Mouse (Mus musculus) hindbrain, embryonic 13.5 days (tissue): ENCODE results near the gene Med23. TPM values are rescaled to one million over a fixed set of nuclear protein-coding genes. Genes with fewer than 3 reads are reported as not detected.

ENCODE experiments used
- ATAC-seq: fragments of 200-750 bp; cut with Nextera tagmentation; 2 replicates; pipeline ENCODE4 v1.8.0; 2017; ENCODE audit warnings: moderate TSS enrichment; ENCODE audit not compliant: low FRiP score
- H3K27ac ChIP-seq: fragments of 300-500 bp; sonication (generic); 2 replicates; pipeline ENCODE4 v1.5.1; 2015; ENCODE audit warnings: inconsistent platforms, mild to moderate bottlenecking, moderate library complexity
- H3K27me3 ChIP-seq: fragments of 300-500 bp; sonication (generic); 2 replicates; pipeline ENCODE4 v1.6.1; 2015; ENCODE audit warnings: mild to moderate bottlenecking, inconsistent platforms
- H3K36me3 ChIP-seq: fragments of 300-500 bp; sonication (generic); 2 replicates; pipeline ENCODE4 v1.6.1; 2015; ENCODE audit warnings: mild to moderate bottlenecking, inconsistent platforms
- H3K4me1 ChIP-seq: fragments of 300-500 bp; sonication (generic); replicated peaks from 2 replicates; pipeline ENCODE4 v1.6.1; 2015; ENCODE audit warnings: inconsistent platforms
- H3K4me2 ChIP-seq: fragments of 300-500 bp; sonication (generic); 2 replicates; pipeline ENCODE4 v1.6.1; 2015; ENCODE audit warnings: inconsistent platforms, mild to moderate bottlenecking, moderate library complexity
- H3K4me3 ChIP-seq: fragments of 300-500 bp; sonication (generic); 2 replicates; pipeline ENCODE4 v1.5.1; 2015; ENCODE audit warnings: mild to moderate bottlenecking, inconsistent platforms
- H3K9ac ChIP-seq: fragments of 300-500 bp; sonication (generic); 2 replicates; pipeline ENCODE4 v1.6.1; 2015; ENCODE audit warnings: mild to moderate bottlenecking, inconsistent platforms
- H3K9me3 ChIP-seq: fragments of 300-500 bp; sonication (generic); 2 replicates; pipeline ENCODE4 v1.6.1; 2016; ENCODE audit warnings: inconsistent platforms
- WGBS: fragments of 180-500 bp; shearing (Covaris S2); methylation state at CpG from one replicate; pipeline ENCODE4 v1.1.7; 2015; 5-methylcytosine and 5-hydroxymethylcytosine counted together
- microRNA-seq: library from miRNA; unstranded; fragments of <30 nt; microRNA quantifications from one replicate; pipeline ENCODE4, GENCODE M21; 2016
- polyA plus RNA-seq: library from polyadenylated mRNA; unstranded; fragments of >200 nt; fragmentation: Nextera tagmentation; extraction: Ambion mirVana; gene quantifications from 2 replicates; pipeline ENCODE4 v1.2.1, GENCODE M21; 2015

Gene Med23
- polyA plus RNA-seq, 1 experiment from 2014 or later = 28.1 TPM

- Histone ChIP-seq H3K27ac (no peak overlapping the region), H3K4me3 (no peak overlapping the region), H3K4me2 (no peak overlapping the region), H3K4me1 (no peaks in the 10 kb centered on the region), H3K36me3 (no peaks in the 10 kb centered on the region), H3K9ac (no peak overlapping the region), H3K27me3 (no peaks in the 10 kb centered on the region), H3K9me3 (no peaks in the 10 kb centered on the region)
- 90% methylated on average over 8 of the region's 8 CpGs for WGBS
- no peak for ATAC-seq
These were observed 81.8 kb downstream of the Med23 start for GRCm38 (mm10) chr10:24951575-24951974.

DNA sequence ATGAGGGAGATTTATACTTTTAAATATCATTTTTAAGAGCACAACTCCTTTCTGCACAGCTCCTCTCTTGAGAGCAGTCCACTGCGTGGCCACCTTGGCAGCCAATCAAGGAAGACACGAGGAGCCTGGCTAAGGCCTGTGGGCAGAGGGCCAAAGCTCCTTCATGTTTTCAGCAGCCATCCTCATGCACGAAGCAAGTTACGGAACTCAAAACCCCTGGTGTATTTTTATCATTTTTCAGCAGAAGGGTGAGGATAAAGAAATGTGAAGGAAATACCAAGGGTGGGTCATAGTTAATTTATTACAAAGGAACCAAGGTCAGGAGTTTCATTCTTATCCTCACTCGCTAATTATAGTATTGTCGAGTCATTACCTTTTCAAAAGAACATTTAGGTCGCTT lies 82.8 kb downstream of the Med23 start:
- Histone ChIP-seq H3K27me3 (no peaks in the 10 kb centered on the region), H3K9ac (no peak overlapping the region), H3K4me2 (no peak overlapping the region), H3K9me3 (no peaks in the 10 kb centered on the region), H3K4me3 (no peak overlapping the region), H3K36me3 (no peaks in the 10 kb centered on the region), H3K27ac (no peak overlapping the region), H3K4me1 (no peaks in the 10 kb centered on the region)
- no peak for ATAC-seq
- WGBS = 83% methylated on average over 7 of the region's 7 CpGs

DNA sequence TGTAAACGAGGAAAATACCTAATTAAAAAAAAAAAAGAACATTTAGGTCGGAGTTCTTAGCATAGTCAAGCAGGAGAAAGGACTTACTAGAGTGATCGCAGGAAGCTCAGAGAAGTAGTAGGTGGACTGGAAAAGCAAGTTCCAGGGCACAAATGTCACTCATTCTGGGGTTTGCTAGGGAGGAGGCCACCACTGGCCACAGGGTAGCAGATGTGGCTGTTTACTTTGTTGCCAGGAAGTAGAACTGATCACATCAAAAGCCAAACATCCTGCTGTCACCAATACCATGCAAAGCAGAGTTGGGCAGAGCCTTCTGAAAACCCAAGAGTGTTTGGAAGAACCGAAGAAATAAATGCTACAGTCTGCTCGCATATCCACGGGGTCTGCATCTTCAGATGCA lies 84.1 kb downstream of the Med23 start:
- Histone ChIP-seq H3K9me3 (no peaks in the 10 kb centered on the region), H3K4me2 (no peak overlapping the region), H3K4me3 (no peak overlapping the region), H3K9ac (no peak overlapping the region), H3K27me3 (no peaks in the 10 kb centered on the region), H3K27ac (no peak overlapping the region), H3K4me1 (peaks cover 5% of the 10 kb centered on the region; the same call in 1 of the 2 replicates), H3K36me3 (no peaks in the 10 kb centered on the region)
- WGBS = 86% methylated on average over 6 of the region's 6 CpGs
- no peak for ATAC-seq

DNA sequence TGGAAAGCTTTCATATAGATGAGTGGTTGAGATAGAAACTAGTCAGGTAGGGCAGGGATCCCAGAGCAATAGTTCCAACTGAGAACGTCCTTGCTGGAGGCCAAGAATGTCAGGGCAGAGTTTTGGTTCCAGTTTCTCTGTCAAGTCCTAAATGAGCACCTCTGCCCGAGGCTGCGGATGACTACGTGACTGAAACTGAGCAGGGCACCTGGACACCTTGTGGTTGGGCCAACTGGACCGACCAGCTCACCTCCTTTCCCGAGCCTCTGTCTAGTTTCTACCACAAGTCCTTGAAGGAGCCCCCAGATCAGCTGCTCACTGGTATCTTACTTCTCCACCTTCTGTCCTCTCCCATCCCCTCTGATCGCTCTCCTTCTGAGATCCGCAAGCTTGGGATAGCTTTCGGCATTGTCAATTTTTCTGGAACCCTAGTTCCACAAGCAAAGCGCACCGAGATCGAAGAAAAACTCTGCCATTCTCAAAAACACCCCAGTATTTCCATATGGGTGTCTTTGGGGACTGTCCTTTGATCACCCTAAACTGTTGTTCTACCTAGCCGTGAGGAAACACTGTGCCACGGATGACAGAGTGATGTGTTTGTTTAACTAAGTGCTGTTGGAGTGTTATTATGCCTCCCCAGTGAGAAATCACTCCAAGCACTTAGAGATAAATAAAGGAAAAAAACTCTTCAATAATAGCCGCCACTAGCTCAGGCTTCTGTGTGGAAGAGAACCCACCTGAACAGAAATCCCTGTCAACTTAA lies 88.7 kb downstream of the Med23 start:
- Histone ChIP-seq H3K36me3 (no peaks in the 10 kb centered on the region), H3K4me1 (peaks cover 8% of the 10 kb centered on the region; the same call in 1 of the 2 replicates), H3K4me3 (no peak overlapping the region), H3K4me2 (no peak overlapping the region), H3K27me3 (no peaks in the 10 kb centered on the region), H3K27ac (no peak overlapping the region), H3K9me3 (no peaks in the 10 kb centered on the region), H3K9ac (no peak overlapping the region)
- no peak for ATAC-seq
- WGBS = 73% methylated on average over 15 of the region's 15 CpGs

- H3K4me2 ChIP-seq = no peak overlapping the region
- WGBS = 49% methylated on average over 15 of the region's 15 CpGs
- H3K36me3 ChIP-seq = no peaks in the 10 kb centered on the region
- H3K4me1 ChIP-seq = peaks cover 8% of the 10 kb centered on the region; the same call in 1 of the 2 replicates
- H3K9me3 ChIP-seq = no peaks in the 10 kb centered on the region
- H3K4me3 ChIP-seq = no peak overlapping the region
- ATAC-seq = no peak
- H3K27ac ChIP-seq = no peak overlapping the region
- H3K9ac ChIP-seq = no peak overlapping the region
- no peaks in the 10 kb centered on the region for H3K27me3 ChIP-seq
These were observed 89.5 kb downstream of the Med23 start for GRCm38 (mm10) chr10:24959043-24959916.

DNA sequence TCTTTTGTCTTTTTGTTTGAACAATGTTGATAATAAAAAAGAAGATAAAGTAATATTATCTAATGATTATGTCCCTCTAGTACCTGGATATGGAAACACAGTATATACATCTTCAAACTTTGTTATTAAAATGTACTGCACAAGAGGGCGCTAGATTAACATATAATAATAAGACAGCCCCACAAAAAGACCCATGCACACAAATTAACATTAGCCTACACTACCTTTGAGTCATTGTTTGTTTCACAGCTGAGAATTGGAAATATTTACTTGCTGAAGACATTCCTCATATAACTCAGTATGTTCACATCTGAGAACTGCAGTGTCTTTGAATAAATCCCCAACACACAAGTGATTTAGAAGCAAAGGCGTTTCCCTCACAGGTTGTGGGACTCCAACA lies 91.3 kb downstream of the Med23 start:
- ATAC-seq = 0 out of 2 replicates have a peak, but pooled peaks have one; percentile 21
- peaks cover 12% of the 10 kb centered on the region; the same call in 1 of the 2 replicates for H3K4me1 ChIP-seq
- H3K36me3 ChIP-seq = no peaks in the 10 kb centered on the region
- WGBS = 53% methylated on average over 2 of the region's 2 CpGs
- H3K27ac ChIP-seq = no peak overlapping the region
- no peak overlapping the region for H3K9ac ChIP-seq
- no peak overlapping the region for H3K4me3 ChIP-seq
- H3K4me2 ChIP-seq = no peak overlapping the region
- H3K27me3 ChIP-seq = no peaks in the 10 kb centered on the region
- H3K9me3 ChIP-seq = no peaks in the 10 kb centered on the region

- Histone ChIP-seq H3K4me1 (peaks cover 12% of the 10 kb centered on the region; the same call in 1 of the 2 replicates), H3K9ac (no peak overlapping the region), H3K27ac (no peak overlapping the region), H3K36me3 (no peaks in the 10 kb centered on the region), H3K4me2 (no peak overlapping the region), H3K9me3 (no peaks in the 10 kb centered on the region), H3K4me3 (no peak overlapping the region), H3K27me3 (no peaks in the 10 kb centered on the region)
- no peak for ATAC-seq
- 40% methylated on average over 2 of the region's 2 CpGs for WGBS
These were observed 92.1 kb downstream of the Med23 start for GRCm38 (mm10) chr10:24961889-24962288.

Small RNAs within 50 kb of the gene (microRNA-seq; reads per million reads assigned to microRNA genes)
- gene Mir6905 = not detected

Other genes starting within 250 kb of the Med23 start
- gene Enpp1, start 157.8 kb upstream of the Med23 start, polyA plus RNA-seq = 2.8 and 3.2 TPM in 2 replicates
- 4.2 and 4.6 TPM in 2 replicates for gene Enpp3, start 27.2 kb upstream of the Med23 start, polyA plus RNA-seq
- gene Arg1, start 57.5 kb downstream of the Med23 start, polyA plus RNA-seq = 2.6 and 3.5 TPM in 2 replicates